Mouse (Mus musculus) small intestine, adult 2 months (tissue): ENCODE measurements around the gene Osbpl11.
"Not testable (repeated sequence)": the region's sequence is repeated elsewhere in the genome, so short reads cannot be mapped to it uniquely, and the experiment has no call there.

Source experiments
- CTCF ChIP-seq: fragments of 200-500 bp; IDR thresholded peaks from 2 replicates; pipeline ENCODE4 v1.5.1; 2012; ENCODE audit warnings: low read depth, mild to moderate bottlenecking, control low read depth, inconsistent platforms, low read length, moderate library complexity, mixed read lengths; ENCODE audit not compliant: insufficient replicate concordance, insufficient read length; ENCODE audit errors: extremely low read depth
- POLR2A ChIP-seq: fragments of 200-500 bp; IDR thresholded peaks from 2 replicates; pipeline ENCODE4 v1.6.1; 2012; ENCODE audit warnings: low read depth, mild to moderate bottlenecking, control low read depth, inconsistent platforms, low read length, moderate library complexity

GRCm38 (mm10) chr16:33179222-33179621, 5.6 kb upstream of the Osbpl11 start:
- TF ChIP-seq POLR2A, CTCF: not testable (repeated sequence)
